Mouse (Mus musculus) liver, adult (tissue): Measurements from ENCODE around the gene Papolb.

Experiments
- GATA4 ChIP-seq: IDR thresholded peaks from 2 replicates; pipeline ENCODE4 v1.6.1; 2014; ENCODE audit warnings: mild to moderate bottlenecking, low read length; ENCODE audit not compliant: insufficient replicate concordance

Papolb gene

GRCm38 (mm10) chr5:142529915-142530314 lies at the start of gene Papolb:
Papolb (minus strand) TSS chr5:142530076.
- TF ChIP-seq GATA4 = no peak

- no peak for TF ChIP-seq GATA4
These were observed 48.3 kb upstream of the Papolb start for GRCm38 (mm10) chr5:142578192-142578591.

GRCm38 (mm10) chr5:142576832-142577231 lies 47.0 kb upstream of the Papolb start:
- TF ChIP-seq GATA4 = no peak

- TF ChIP-seq GATA4 = no peak
These were observed 44.6 kb upstream of the Papolb start for GRCm38 (mm10) chr5:142574323-142575057.

GRCm38 (mm10) chr5:142564606-142565005 lies 34.7 kb upstream of the Papolb start:
- no peak for TF ChIP-seq GATA4

- TF ChIP-seq GATA4 = no peak
These were observed 30.4 kb upstream of the Papolb start for GRCm38 (mm10) chr5:142560261-142560660.

GRCm38 (mm10) chr5:142557397-142558067 lies 27.7 kb upstream of the Papolb start:
- TF ChIP-seq GATA4 = no peak

- no peak for TF ChIP-seq GATA4
These were observed 26.8 kb upstream of the Papolb start for GRCm38 (mm10) chr5:142556721-142557120.

- TF ChIP-seq GATA4 = no peak
These were observed 26.0 kb upstream of the Papolb start for GRCm38 (mm10) chr5:142555866-142556265.

GRCm38 (mm10) chr5:142550706-142551652 lies 21.1 kb upstream of the Papolb start, which contains the start of gene Radil:
Radil (minus strand) TSS chr5:142551098.
- no peak for TF ChIP-seq GATA4

GRCm38 (mm10) chr5:142549961-142550705 lies 20.3 kb upstream of the Papolb start:
- TF ChIP-seq GATA4 = no peak

- TF ChIP-seq GATA4 = no peak
These were observed 19.6 kb upstream of the Papolb start for GRCm38 (mm10) chr5:142549441-142549840.

- TF ChIP-seq GATA4 = no peak
These were observed 17.2 kb upstream of the Papolb start for GRCm38 (mm10) chr5:142547066-142547465.

- no peak for TF ChIP-seq GATA4
These were observed 16.5 kb upstream of the Papolb start for GRCm38 (mm10) chr5:142546344-142546743.
